ENCODE assay signal across 17 mouse cellular contexts in genomic region chr11:93771143-93771940, GRCm38 (mm10).
DNase-seq lines count a peak whose midpoint lies in the region; ATAC-seq and TF ChIP-seq lines count a peak whose summit lies in the region.
"Had no signal": no experiment of that assay in that cellular context is flagged by ENCODE, and none has a peak within 500 bp of the region (broad histone marks: within the 10 kb centered on the region; RNA-seq: fewer than 3 reads in every experiment).

No protein-coding gene starts in this region.

- H3K9ac ChIP-seq in kidney, postnatal 0 days (ENCODE audit: low read depth, low read length) = no peak overlapping the region
- H3K9ac ChIP-seq in midbrain, embryonic 11.5 days (ENCODE audit: low read length) = no peak overlapping the region
- no peak overlapping the region for H3K9ac ChIP-seq in midbrain, embryonic 13.5 days (replicated peaks)
- H3K9ac ChIP-seq: limb, embryonic 15.5 days; lung, embryonic 15.5 days; midbrain, embryonic 12.5 days had no signal

- no peaks in the 10 kb centered on the region for H3K36me3 ChIP-seq in kidney, postnatal 0 days (ENCODE audit: insufficient read depth, low read length)
- no peaks in the 10 kb centered on the region for H3K36me3 ChIP-seq in midbrain, embryonic 11.5 days (ENCODE audit: control insufficient read depth, insufficient read depth, low read length)
- H3K36me3 ChIP-seq in midbrain, embryonic 13.5 days = no peaks in the 10 kb centered on the region
- H3K36me3 ChIP-seq: G1E; limb, embryonic 15.5 days; lung, embryonic 15.5 days; midbrain, embryonic 12.5 days had no signal

- H3K4me1 ChIP-seq in kidney, postnatal 0 days (replicated peaks; ENCODE audit: insufficient read depth, low read length) = no peaks in the 10 kb centered on the region
- H3K4me1 ChIP-seq in midbrain, embryonic 11.5 days (ENCODE audit: control insufficient read depth, insufficient read depth, low read length) = no peaks in the 10 kb centered on the region
- no peaks in the 10 kb centered on the region for H3K4me1 ChIP-seq in midbrain, embryonic 13.5 days (replicated peaks)
- H3K4me1 ChIP-seq: limb, embryonic 15.5 days; midbrain, embryonic 12.5 days had no signal

- H3K27me3 ChIP-seq in kidney, postnatal 0 days (ENCODE audit: insufficient read depth, low read length) = no peaks in the 10 kb centered on the region
- no peaks in the 10 kb centered on the region for H3K27me3 ChIP-seq in midbrain, embryonic 11.5 days (ENCODE audit: control insufficient read depth, insufficient read depth, low read length)
- no peaks in the 10 kb centered on the region for H3K27me3 ChIP-seq in midbrain, embryonic 13.5 days
- H3K27me3 ChIP-seq: limb, embryonic 15.5 days; lung, embryonic 15.5 days; midbrain, embryonic 12.5 days had no signal

- no peak overlapping the region for H3K4me2 ChIP-seq in kidney, postnatal 0 days (ENCODE audit: low read length)
- no peak overlapping the region for H3K4me2 ChIP-seq in midbrain, embryonic 11.5 days
- no peak overlapping the region for H3K4me2 ChIP-seq in midbrain, embryonic 13.5 days (replicated peaks)
- H3K4me2 ChIP-seq: limb, embryonic 15.5 days; lung, embryonic 15.5 days; midbrain, embryonic 12.5 days had no signal

- H3K4me3 ChIP-seq in kidney, postnatal 0 days (replicated peaks; ENCODE audit: low read depth, low read length) = no peak overlapping the region
- H3K4me3 ChIP-seq in midbrain, embryonic 11.5 days (ENCODE audit: low read depth, low read length) = no peak overlapping the region
- no peak overlapping the region for H3K4me3 ChIP-seq in midbrain, embryonic 13.5 days (replicated peaks)
- H3K4me3 ChIP-seq: gastrocnemius, adult 2 months; limb, embryonic 15.5 days; lung, embryonic 15.5 days; midbrain, embryonic 12.5 days had no signal

- no peaks in the 10 kb centered on the region for H3K9me3 ChIP-seq in kidney, postnatal 0 days (replicated peaks; ENCODE audit: low read length)
- H3K9me3 ChIP-seq in midbrain, embryonic 11.5 days (ENCODE audit: control insufficient read depth, low read length) = no peaks in the 10 kb centered on the region
- 0 out of 2 replicates have a peak, but pooled peaks cover 6% of the 10 kb centered on the region for H3K9me3 ChIP-seq in midbrain, embryonic 13.5 days
- H3K9me3 ChIP-seq: limb, embryonic 15.5 days; lung, embryonic 15.5 days; midbrain, embryonic 12.5 days had no signal

- DNase-seq in kidney, postnatal 0 days (ENCODE audit: low spot score) = peak; percentile 1
- no peak for DNase-seq in kidney, adult 8-10 months
- DNase-seq in midbrain, embryonic 11.5 days (ENCODE audit: low spot score, missing footprints) = peak; percentile 73
- peak; percentile 6 for DNase-seq in NIH3T3 (ENCODE audit: low read depth)
- no peak for DNase-seq in left cerebral cortex, postnatal 14 days (ENCODE audit: low spot score in 2 of 2)
- DNase-seq: adrenal gland, postnatal 36 days; gastrocnemius, adult 2 months; kidney, adult 18-20 months; thymus, adult 2 months had no signal

- intact Hi-C loops in left cerebral cortex, postnatal 14 days (cut with DNase I) = no loop called here

- no peak for ATAC-seq in kidney, postnatal 0 days (replicated peaks; ENCODE audit: low FRiP score, low read depth)
- ATAC-seq in midbrain, embryonic 11.5 days (ENCODE audit: low FRiP score) = no peak
- ATAC-seq in midbrain, embryonic 13.5 days = no peak
- peak; percentile 60 for ATAC-seq in common myeloid progenitor, adult 5-6 weeks (replicated peaks; ENCODE audit: low read depth, poor library complexity, severe bottlenecking)
- ATAC-seq: forebrain, embryonic 16.5 days; hindbrain, embryonic 16.5 days had no signal

- WGBS in kidney, postnatal 0 days = 59% methylated on average over 5 of the region's 5 CpGs
- 84% methylated on average over 5 of the region's 5 CpGs for WGBS in midbrain, embryonic 11.5 days
- WGBS in midbrain, embryonic 13.5 days = 75% methylated on average over 5 of the region's 5 CpGs

- no peak overlapping the region for H3K27ac ChIP-seq in kidney, postnatal 0 days
- no peak overlapping the region for H3K27ac ChIP-seq in midbrain, embryonic 11.5 days (ENCODE audit: low read depth, low read length)
- no peak overlapping the region for H3K27ac ChIP-seq in midbrain, embryonic 13.5 days
- H3K27ac ChIP-seq: gastrocnemius, adult 2 months; limb, embryonic 15.5 days; lung, embryonic 15.5 days; midbrain, embryonic 12.5 days had no signal

- TF ChIP-seq CTCF in kidney, postnatal 0 days (IDR thresholded peaks at IDR 0.05; ENCODE audit: low read depth) = no peak

Comparison
In these comparisons a context has a peak if more than half of its experiments do, and no peak if none do; other contexts are left out.
1. DNase-seq: peak in kidney, postnatal 0 days (single experiment), midbrain, embryonic 11.5 days (single experiment) and NIH3T3 (single experiment); none in kidney, adult 8-10 months (0 of 2) and left cerebral cortex, postnatal 14 days (0 of 2).